Mouse (Mus musculus): ENCODE data around the gene Ghrh.

GRCm38 (mm10) chr2:157325238-157325637 lies 22.1 kb downstream of the Ghrh start:
- TF ChIP-seq CTCF (IDR thresholded peaks at IDR 0.05; ENCODE audit: low read depth, low read length), result no peak
- no peak for TF ChIP-seq POLR2A (IDR thresholded peaks at IDR 0.05; ENCODE audit: extremely low read depth, insufficient read depth, low read length)

All from liver, adult 2 months (tissue).